Mouse (Mus musculus): Measurements from ENCODE around the gene Pop5. TPM values are rescaled to one million over a fixed set of nuclear protein-coding genes. Genes with fewer than 3 reads are reported as not detected.

Pop5 gene
- 45.8 and 70.0 TPM in 2 replicates for total RNA-seq (2015; ENCODE audit: low replicate concordance)
- 29.8 and 33.7 TPM in 2 replicates for total RNA-seq (2017; ENCODE audit: low replicate concordance)

- ATAC-seq (replicated peaks; ENCODE audit: low FRiP score, poor library complexity, severe bottlenecking), result peak; percentile 81
Measured at GRCm38 (mm10) chr5:115235786-115236263, at the start of gene Pop5. Gene Pop5, plus strand, starts transcription at chr5:115235836.

GRCm38 (mm10) chr5:115186371-115187073, 49.1 kb upstream of the Pop5 start:
- no peak for ATAC-seq (replicated peaks; ENCODE audit: low FRiP score, poor library complexity, severe bottlenecking)

GRCm38 (mm10) chr5:115187188-115188131, 48.2 kb upstream of the Pop5 start:
- peak; percentile 83 for ATAC-seq (replicated peaks; ENCODE audit: low FRiP score, poor library complexity, severe bottlenecking)

- no peak for ATAC-seq (replicated peaks; ENCODE audit: low FRiP score, poor library complexity, severe bottlenecking)
Measured at GRCm38 (mm10) chr5:115188824-115189223, 46.8 kb upstream of the Pop5 start.

- no peak for ATAC-seq (replicated peaks; ENCODE audit: low FRiP score, poor library complexity, severe bottlenecking)
Measured at GRCm38 (mm10) chr5:115190081-115190480, 45.6 kb upstream of the Pop5 start.

- no peak for ATAC-seq (replicated peaks; ENCODE audit: low FRiP score, poor library complexity, severe bottlenecking)
Measured at GRCm38 (mm10) chr5:115191880-115192827, 43.5 kb upstream of the Pop5 start.

- no peak for ATAC-seq (replicated peaks; ENCODE audit: low FRiP score, poor library complexity, severe bottlenecking)
Measured at GRCm38 (mm10) chr5:115192828-115193195, 42.8 kb upstream of the Pop5 start.

GRCm38 (mm10) chr5:115193226-115193625, 42.4 kb upstream of the Pop5 start:
- ATAC-seq (replicated peaks; ENCODE audit: low FRiP score, poor library complexity, severe bottlenecking), result no peak

- no peak for ATAC-seq (replicated peaks; ENCODE audit: low FRiP score, poor library complexity, severe bottlenecking)
Measured at GRCm38 (mm10) chr5:115193669-115194625, 41.7 kb upstream of the Pop5 start, which contains the start of gene Cabp1. Gene Cabp1, minus strand, starts transcription at chr5:115194381.

- no peak for ATAC-seq (replicated peaks; ENCODE audit: low FRiP score, poor library complexity, severe bottlenecking)
Measured at GRCm38 (mm10) chr5:115194626-115195221, 40.9 kb upstream of the Pop5 start.

- ATAC-seq (replicated peaks; ENCODE audit: low FRiP score, poor library complexity, severe bottlenecking), result no peak
Measured at GRCm38 (mm10) chr5:115203735-115204561, 31.7 kb upstream of the Pop5 start.

- no peak for ATAC-seq (replicated peaks; ENCODE audit: low FRiP score, poor library complexity, severe bottlenecking)
Measured at GRCm38 (mm10) chr5:115204562-115205311, 30.9 kb upstream of the Pop5 start.

GRCm38 (mm10) chr5:115207244-115207643, 28.4 kb upstream of the Pop5 start:
- ATAC-seq (replicated peaks; ENCODE audit: low FRiP score, poor library complexity, severe bottlenecking), result no peak

GRCm38 (mm10) chr5:115207892-115208291, 27.7 kb upstream of the Pop5 start:
- ATAC-seq (replicated peaks; ENCODE audit: low FRiP score, poor library complexity, severe bottlenecking), result no peak

GRCm38 (mm10) chr5:115208601-115209000, 27.0 kb upstream of the Pop5 start:
- no peak for ATAC-seq (replicated peaks; ENCODE audit: low FRiP score, poor library complexity, severe bottlenecking)

GRCm38 (mm10) chr5:115210380-115210779, 25.3 kb upstream of the Pop5 start:
- ATAC-seq (replicated peaks; ENCODE audit: low FRiP score, poor library complexity, severe bottlenecking), result peak; percentile 87

Data from erythroid progenitor cell, adult 5-6 weeks (primary cell).